Mouse (Mus musculus) thymus, adult 18-20 months (tissue): ENCODE results near the gene Plxnb1.
"Not testable (repeated sequence)": the region's sequence is repeated elsewhere in the genome, so short reads cannot be mapped to it uniquely, and the experiment has no call there.

Experiments
- DNase-seq, 2 experiments: peaks; one replicate each; pipeline ENCODE4 v3.0.0; 2022; ENCODE audit warnings: mixed read lengths in 2 of 2

The Plxnb1 gene

GRCm38 (mm10) chr9:109104083-109104482 is 8.9 kb downstream of the Plxnb1 start:
- DNase-seq = no peak

GRCm38 (mm10) chr9:109105011-109105410 is 9.8 kb downstream of the Plxnb1 start:
- no peak for DNase-seq

- no peak for DNase-seq
Measured at GRCm38 (mm10) chr9:109105648-109106047, 10.5 kb downstream of the Plxnb1 start.

- no peak for DNase-seq
Measured at GRCm38 (mm10) chr9:109107341-109107740, 12.2 kb downstream of the Plxnb1 start.

GRCm38 (mm10) chr9:109110240-109110639 is 15.1 kb downstream of the Plxnb1 start:
- DNase-seq = no peak

GRCm38 (mm10) chr9:109111101-109111500 is 15.9 kb downstream of the Plxnb1 start:
- no peak for DNase-seq

GRCm38 (mm10) chr9:109111591-109111990 is 16.4 kb downstream of the Plxnb1 start:
- DNase-seq = no peak

GRCm38 (mm10) chr9:109113331-109113730 is 18.1 kb downstream of the Plxnb1 start:
- no peak for DNase-seq

- DNase-seq = no peak
Measured at GRCm38 (mm10) chr9:109114276-109114675, 19.1 kb downstream of the Plxnb1 start.

- DNase-seq = no peak
Measured at GRCm38 (mm10) chr9:109114871-109115270, 19.7 kb downstream of the Plxnb1 start.

GRCm38 (mm10) chr9:109116205-109116604 is 21.0 kb downstream of the Plxnb1 start:
- no peak for DNase-seq

- no peak for DNase-seq
Measured at GRCm38 (mm10) chr9:109118106-109118505, 22.9 kb downstream of the Plxnb1 start.

GRCm38 (mm10) chr9:109119571-109119970 is 24.4 kb downstream of the Plxnb1 start:
- no peak for DNase-seq

- DNase-seq = no peak
Measured at GRCm38 (mm10) chr9:109120956-109121355, 25.8 kb downstream of the Plxnb1 start.

- no peak for DNase-seq
Measured at GRCm38 (mm10) chr9:109122553-109123085, 27.4 kb downstream of the Plxnb1 start.

- no peak for DNase-seq
Measured at GRCm38 (mm10) chr9:109123266-109123665, 28.1 kb downstream of the Plxnb1 start.

- no peak for DNase-seq
Measured at GRCm38 (mm10) chr9:109124164-109124563, 29.0 kb downstream of the Plxnb1 start.

GRCm38 (mm10) chr9:109125043-109125442 is 29.9 kb downstream of the Plxnb1 start:
- no peak for DNase-seq

- DNase-seq = no peak
Measured at GRCm38 (mm10) chr9:109125481-109125880, 30.3 kb downstream of the Plxnb1 start.

GRCm38 (mm10) chr9:109127076-109127475 is 31.9 kb downstream of the Plxnb1 start:
- DNase-seq = no peak

GRCm38 (mm10) chr9:109128211-109128610 is 33.0 kb downstream of the Plxnb1 start:
- DNase-seq = no peak

- DNase-seq = no peak
Measured at GRCm38 (mm10) chr9:109130076-109130475, 34.9 kb downstream of the Plxnb1 start.

- not testable (repeated sequence) for DNase-seq
Measured at GRCm38 (mm10) chr9:109140414-109140813, 45.2 kb downstream of the Plxnb1 start.

- DNase-seq = no peak
Measured at GRCm38 (mm10) chr9:109161941-109162340, 66.8 kb downstream of the Plxnb1 start, which contains the start of gene Fbxw21. Gene Fbxw21, minus strand, starts transcription at chr9:109162041.

GRCm38 (mm10) chr9:109167316-109167715 is 72.1 kb downstream of the Plxnb1 start:
- no peak for DNase-seq
